Mouse (Mus musculus): ENCODE measurements at regions not wholly inside any gene's neighbourhood (a gene's known extent, or its start where the extent isn't known, plus 50 kb on each side); places are given as distances from the start of the nearest gene placed in this dataset.

DNA sequence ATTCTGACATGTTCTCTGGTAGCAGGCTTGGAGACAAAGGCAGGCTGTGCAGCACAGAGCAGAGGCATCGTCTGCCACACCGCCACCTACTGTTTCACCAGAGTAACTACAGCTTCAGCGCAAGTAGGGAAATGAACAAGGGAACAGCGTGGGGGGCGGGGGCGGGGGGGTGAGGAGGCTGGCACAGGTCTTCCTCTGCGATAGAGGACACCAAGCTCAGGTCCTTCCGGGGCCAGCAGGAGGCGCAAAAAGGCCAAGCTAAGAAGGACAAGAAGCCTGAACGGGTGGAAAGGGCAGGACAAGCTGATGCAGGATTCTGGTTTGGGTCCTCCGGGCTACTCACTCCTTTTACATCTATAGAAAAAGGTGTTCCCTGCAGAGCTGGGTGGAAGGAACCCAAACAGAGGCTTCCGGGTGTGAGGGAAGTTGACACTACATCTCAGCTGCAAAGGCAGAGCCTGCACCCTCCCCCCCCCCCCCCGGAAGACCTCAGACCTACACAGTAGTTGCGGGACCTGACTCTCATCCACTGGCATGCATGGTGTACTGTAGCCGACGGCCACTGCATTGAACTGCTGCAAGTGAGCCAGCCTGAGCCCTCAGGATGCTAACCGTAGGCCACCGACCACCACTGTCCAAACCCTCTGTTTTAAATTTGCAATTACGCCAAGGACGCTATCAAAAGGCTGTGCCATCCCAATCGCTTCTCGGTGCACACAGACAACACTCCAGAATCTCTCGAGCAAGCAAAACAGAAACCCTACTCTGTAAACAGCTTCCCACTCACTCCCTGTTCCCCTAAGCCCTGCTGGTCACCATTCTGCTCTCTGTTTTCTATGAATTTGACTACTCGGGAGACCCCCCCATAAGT, 2396.6 kb upstream of the 5930422O12Rik start:
- H3K27me3 ChIP-seq (ENCODE audit: control insufficient read depth, insufficient read depth, insufficient read length) = no peaks in the 10 kb centered on the region
- no peaks in the 10 kb centered on the region for H3K36me3 ChIP-seq (ENCODE audit: control insufficient read depth, insufficient read depth)
- H3K4me3 ChIP-seq = no peak overlapping the region
- H3ac ChIP-seq (ENCODE audit: control insufficient read depth, insufficient read length) = no peak overlapping the region
- no peak overlapping the region for H3K4me2 ChIP-seq (ENCODE audit: low read depth)
- TF ChIP-seq TCF3 (IDR thresholded peaks at IDR 0.05; ENCODE audit: insufficient read length, low read depth) (no peak), E2F4 (IDR thresholded peaks at IDR 0.05; ENCODE audit: insufficient read depth) (no peak), MYOG (IDR thresholded peaks at IDR 0.05; ENCODE audit: control insufficient read depth in 1 of 3, insufficient read depth in 1 of 3, insufficient read length in 2 of 3, low read depth in 2 of 3) (no peak), POLR2A (IDR thresholded peaks at IDR 0.05; ENCODE audit: insufficient read length, low read depth) (no peak), TCF12 (IDR thresholded peaks at IDR 0.05; ENCODE audit: insufficient read depth, poor library complexity, severe bottlenecking) (no peak), MYOD1 (IDR thresholded peaks at IDR 0.05; ENCODE audit: control insufficient read depth in 1 of 3, insufficient read length in 2 of 3, low read depth in 2 of 3) (no peak), POLR2AphosphoS2 (IDR thresholded peaks at IDR 0.05; ENCODE audit: insufficient read length, low read depth) (no peak), SRF (IDR thresholded peaks at IDR 0.05; ENCODE audit: control insufficient read depth, insufficient read length, low read depth) (no peak), USF1 (IDR thresholded peaks at IDR 0.05; ENCODE audit: low read depth) (no peak), CEBPB (IDR thresholded peaks at IDR 0.05; ENCODE audit: insufficient read depth, poor library complexity, severe bottlenecking) (no peak), MAX (IDR thresholded peaks at IDR 0.05; ENCODE audit: low read depth) (no peak), REST (IDR thresholded peaks at IDR 0.05; ENCODE audit: insufficient read depth, insufficient read length) (no peak)
- H3K79me2 ChIP-seq (ENCODE audit: control insufficient read depth, insufficient read depth) = no peaks in the 10 kb centered on the region

DNA sequence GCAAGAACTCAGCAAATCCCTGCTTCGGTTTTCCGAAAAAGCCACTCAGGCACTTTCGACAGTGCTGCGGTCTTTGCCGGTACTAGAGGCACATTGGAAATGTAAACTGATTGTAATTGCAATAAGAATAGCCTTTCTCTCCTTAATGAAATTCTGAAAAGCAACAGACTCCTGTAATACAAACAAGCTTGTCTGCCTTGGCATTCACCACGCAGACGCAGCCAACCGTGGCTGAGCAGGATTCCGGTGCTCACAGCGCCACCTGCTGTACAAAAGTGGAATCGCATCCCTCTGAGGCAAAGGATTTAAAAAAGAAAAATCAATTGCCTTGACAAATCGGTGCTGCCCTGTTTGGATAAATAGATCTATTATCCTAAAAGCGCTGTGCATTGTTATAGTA, 2395.2 kb upstream of the 5930422O12Rik start:
- H3K4me3 ChIP-seq = no peak overlapping the region

DNA sequence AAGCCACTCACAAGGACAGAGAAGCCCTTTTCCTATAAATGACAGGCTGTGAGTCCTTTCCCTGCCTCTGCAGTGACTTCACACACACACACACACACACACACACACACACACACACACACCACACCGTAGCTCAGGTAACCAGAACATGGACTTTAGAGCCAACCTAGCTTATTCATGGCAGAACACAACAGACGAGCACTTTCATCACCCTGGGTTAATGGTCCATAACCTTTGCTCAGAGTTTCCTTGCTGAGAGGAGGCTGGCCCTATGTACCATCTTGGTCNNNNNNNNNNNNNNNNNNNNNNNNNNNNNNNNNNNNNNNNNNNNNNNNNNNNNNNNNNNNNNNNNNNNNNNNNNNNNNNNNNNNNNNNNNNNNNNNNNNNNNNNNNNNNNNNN, 2391.6 kb upstream of the 5930422O12Rik start:
- Histone ChIP-seq H3K36me3 (ENCODE audit: control insufficient read depth, insufficient read depth) (no peaks in the 10 kb centered on the region), H3ac (ENCODE audit: control insufficient read depth, insufficient read length) (no peak overlapping the region), H3K27me3 (ENCODE audit: control insufficient read depth, insufficient read depth, insufficient read length) (no peaks in the 10 kb centered on the region), H3K79me2 (ENCODE audit: control insufficient read depth, insufficient read depth) (no peaks in the 10 kb centered on the region), H3K4me3 (no peak overlapping the region), H3K4me2 (ENCODE audit: low read depth) (no peak overlapping the region)
- TF ChIP-seq POLR2A (IDR thresholded peaks at IDR 0.05; ENCODE audit: insufficient read length, low read depth) (no peak), CEBPB (IDR thresholded peaks at IDR 0.05; ENCODE audit: insufficient read depth, poor library complexity, severe bottlenecking) (no peak), MYOG (IDR thresholded peaks at IDR 0.05; ENCODE audit: control insufficient read depth in 1 of 3, insufficient read depth in 1 of 3, insufficient read length in 2 of 3, low read depth in 2 of 3) (no peak), E2F4 (IDR thresholded peaks at IDR 0.05; ENCODE audit: insufficient read depth) (no peak), POLR2AphosphoS2 (IDR thresholded peaks at IDR 0.05; ENCODE audit: insufficient read length, low read depth) (no peak), MYOD1 (IDR thresholded peaks at IDR 0.05; ENCODE audit: control insufficient read depth in 1 of 3, insufficient read length in 2 of 3, low read depth in 2 of 3) (no peak), TCF12 (IDR thresholded peaks at IDR 0.05; ENCODE audit: insufficient read depth, poor library complexity, severe bottlenecking) (no peak), MAX (IDR thresholded peaks at IDR 0.05; ENCODE audit: low read depth) (no peak), REST (IDR thresholded peaks at IDR 0.05; ENCODE audit: insufficient read depth, insufficient read length) (no peak), SRF (IDR thresholded peaks at IDR 0.05; ENCODE audit: control insufficient read depth, insufficient read length, low read depth) (no peak), USF1 (IDR thresholded peaks at IDR 0.05; ENCODE audit: low read depth) (no peak), TCF3 (IDR thresholded peaks at IDR 0.05; ENCODE audit: insufficient read length, low read depth) (no peak)

More for the DNA sequence above, 2395.2 kb upstream of the 5930422O12Rik start:
- Histone ChIP-seq H3K79me2 (ENCODE audit: control insufficient read depth, insufficient read depth) (no peaks in the 10 kb centered on the region), H3K36me3 (ENCODE audit: control insufficient read depth, insufficient read depth) (no peaks in the 10 kb centered on the region), H3K4me2 (ENCODE audit: low read depth) (peak overlapping the region; percentile 79), H3ac (ENCODE audit: control insufficient read depth, insufficient read length) (no peak overlapping the region), H3K27me3 (ENCODE audit: control insufficient read depth, insufficient read depth, insufficient read length) (no peaks in the 10 kb centered on the region)
- no peak for TF ChIP-seq MYOD1 (IDR thresholded peaks at IDR 0.05; ENCODE audit: control insufficient read depth in 1 of 3, insufficient read length in 2 of 3, low read depth in 2 of 3)
- TF ChIP-seq POLR2A (IDR thresholded peaks at IDR 0.05; ENCODE audit: insufficient read length, low read depth) = no peak
- TF ChIP-seq E2F4 (IDR thresholded peaks at IDR 0.05; ENCODE audit: insufficient read depth) = no peak
- TF ChIP-seq MYOG (IDR thresholded peaks at IDR 0.05; ENCODE audit: control insufficient read depth in 1 of 3, insufficient read depth in 1 of 3, insufficient read length in 2 of 3, low read depth in 2 of 3) = no peak
- TF ChIP-seq REST (IDR thresholded peaks at IDR 0.05; ENCODE audit: insufficient read depth, insufficient read length) = no peak
- TF ChIP-seq USF1 (IDR thresholded peaks at IDR 0.05; ENCODE audit: low read depth) = no peak
- no peak for TF ChIP-seq SRF (IDR thresholded peaks at IDR 0.05; ENCODE audit: control insufficient read depth, insufficient read length, low read depth)
- TF ChIP-seq TCF3 (IDR thresholded peaks at IDR 0.05; ENCODE audit: insufficient read length, low read depth) = no peak
- TF ChIP-seq MAX (IDR thresholded peaks at IDR 0.05; ENCODE audit: low read depth) = no peak
- no peak for TF ChIP-seq TCF12 (IDR thresholded peaks at IDR 0.05; ENCODE audit: insufficient read depth, poor library complexity, severe bottlenecking)
- no peak for TF ChIP-seq POLR2AphosphoS2 (IDR thresholded peaks at IDR 0.05; ENCODE audit: insufficient read length, low read depth)
- no peak for TF ChIP-seq CEBPB (IDR thresholded peaks at IDR 0.05; ENCODE audit: insufficient read depth, poor library complexity, severe bottlenecking)
